Mouse (Mus musculus) adrenal gland, postnatal 36 days (tissue): ENCODE measurements around the gene Krtap4-6. TPM values are rescaled to one million over a fixed set of nuclear protein-coding genes. Genes with fewer than 3 reads are reported as not detected.
"Not testable (repeated sequence)": the region's sequence is repeated elsewhere in the genome, so short reads cannot be mapped to it uniquely, and the experiment has no call there.

Experiments used
- DNase-seq, 2 experiments: peaks; one replicate each; pipeline ENCODE4 v3.0.0; 2021; ENCODE audit warnings: mixed read lengths in 1 of 2
- long read RNA-seq, 2 experiments: library from polyadenylated mRNA; stranded (forward); transcript quantifications; one replicate each; pipeline ENCODE4 v2.0.0; 2021; ENCODE audit warnings: borderline sequencing depth in 2 of 2
- total RNA-seq, 2 experiments: library from RNA; stranded (reverse); gene quantifications; 2 replicates each; pipeline ENCODE4 v1.2.3; 2021

The Krtap4-6 gene
- total RNA-seq = not detected
- long read RNA-seq, experiment 1 = 0 reads
- long read RNA-seq, experiment 2 = 0 reads

DNA sequence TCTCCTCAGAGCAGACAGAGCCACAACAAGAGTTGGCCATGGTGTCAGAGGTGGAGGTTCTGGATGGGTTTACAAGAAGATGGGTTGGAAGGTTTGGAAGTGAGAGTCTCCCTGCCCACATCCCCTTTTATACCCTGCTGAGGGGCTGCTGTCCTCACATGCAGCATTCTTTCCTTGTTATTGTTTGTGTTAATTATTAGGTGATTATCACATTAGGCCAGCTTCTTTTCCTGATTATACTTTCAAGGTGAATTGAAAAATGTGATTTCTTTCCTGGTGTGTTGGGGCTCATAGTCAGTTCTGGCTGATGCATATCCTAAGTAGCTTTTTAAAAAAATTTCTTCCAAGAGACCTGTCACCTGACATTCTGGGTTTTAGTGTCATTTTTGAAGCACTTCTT lies at the start of gene Krtap4-6:
TSS of gene Krtap4-6 (minus strand) at position 101 of the 400 bp plus-strand sequence.
- DNase-seq = no peak

DNA sequence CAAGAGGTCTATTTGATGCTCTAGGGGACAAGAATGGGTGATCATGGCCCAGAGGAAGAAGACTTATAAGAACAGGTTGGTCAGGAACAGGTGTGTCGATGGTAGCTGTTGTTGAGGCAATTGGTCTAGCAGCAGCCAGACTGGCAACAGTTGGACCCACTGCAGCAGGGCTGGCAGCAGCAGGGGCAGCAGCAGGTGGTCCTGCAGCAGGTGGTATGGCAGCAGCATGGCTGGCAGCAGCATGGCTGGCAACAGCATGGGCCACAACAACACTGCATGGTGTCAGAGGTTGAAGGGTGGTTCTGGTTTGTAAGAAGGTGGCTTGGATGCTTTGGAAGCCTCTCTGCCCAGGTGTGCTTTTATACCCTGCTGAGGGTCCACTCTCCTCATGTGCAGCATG lies 24.7 kb upstream of the Krtap4-6 start, which contains the start of gene Gm14190:
TSS of gene Gm14190 (minus strand) at position 278 of the 400 bp plus-strand sequence.
- DNase-seq = no peak

DNA sequence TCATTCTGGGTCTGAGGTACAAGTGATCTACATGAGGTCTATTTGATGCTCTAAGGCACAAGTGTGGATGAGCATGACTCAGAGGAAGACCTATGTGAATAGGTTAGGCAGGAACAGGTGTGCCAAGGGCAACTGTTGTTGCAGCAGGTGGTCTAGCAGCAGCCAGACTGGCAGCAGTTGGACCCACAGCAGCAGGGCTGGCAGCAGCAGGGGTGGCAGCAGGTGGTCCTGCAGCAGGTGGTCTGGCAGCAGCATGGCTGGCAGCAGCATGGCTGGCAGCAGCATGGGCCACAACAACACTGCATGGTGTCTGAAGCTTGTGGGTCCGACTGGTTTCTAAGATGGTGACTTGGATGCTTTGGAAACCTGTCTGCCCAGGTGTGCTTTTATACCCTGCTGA lies 19.5 kb upstream of the Krtap4-6 start:
- not testable (repeated sequence) for DNase-seq

DNA sequence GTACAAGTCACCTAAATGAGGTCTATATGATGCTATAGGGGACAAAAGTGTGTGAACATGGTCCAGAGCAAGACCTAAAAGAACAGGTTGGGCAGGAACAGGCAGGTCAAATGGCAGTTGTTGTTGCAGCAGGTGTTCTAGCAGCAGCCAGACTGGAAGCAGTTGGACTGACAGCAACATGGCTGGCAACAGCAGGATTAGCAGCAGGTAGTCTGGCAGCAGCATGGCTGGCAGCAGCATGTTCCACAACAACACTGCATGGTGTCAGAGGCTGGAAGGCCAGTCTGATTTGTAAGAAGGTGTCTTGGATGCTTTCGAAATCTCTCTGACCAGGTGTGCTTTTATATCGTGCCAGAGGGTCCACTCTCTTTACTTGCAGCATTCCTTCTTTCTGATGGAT lies 17.7 kb upstream of the Krtap4-6 start:
- DNase-seq = no peak

DNA sequence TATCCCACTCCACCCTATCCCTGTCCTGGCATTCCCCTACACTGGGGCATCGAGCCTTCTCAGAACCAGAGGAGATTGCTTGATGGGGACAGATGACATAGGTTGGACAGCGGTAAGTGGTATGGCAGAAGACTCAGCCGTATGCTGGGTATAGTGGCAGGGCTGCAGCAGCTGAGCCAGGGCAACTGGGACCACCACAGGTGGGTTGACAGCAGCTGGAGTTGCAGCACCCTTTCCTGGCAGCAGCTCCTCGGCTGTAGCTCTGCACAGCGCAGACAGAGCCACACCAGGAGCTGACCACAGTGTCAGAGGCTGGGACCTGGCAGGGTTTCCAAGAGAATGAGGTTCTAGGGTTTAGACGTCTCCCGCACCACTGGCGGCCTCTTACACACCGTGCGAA lies 3.0 kb downstream of the Krtap4-6 start:
- no peak for DNase-seq

DNA sequence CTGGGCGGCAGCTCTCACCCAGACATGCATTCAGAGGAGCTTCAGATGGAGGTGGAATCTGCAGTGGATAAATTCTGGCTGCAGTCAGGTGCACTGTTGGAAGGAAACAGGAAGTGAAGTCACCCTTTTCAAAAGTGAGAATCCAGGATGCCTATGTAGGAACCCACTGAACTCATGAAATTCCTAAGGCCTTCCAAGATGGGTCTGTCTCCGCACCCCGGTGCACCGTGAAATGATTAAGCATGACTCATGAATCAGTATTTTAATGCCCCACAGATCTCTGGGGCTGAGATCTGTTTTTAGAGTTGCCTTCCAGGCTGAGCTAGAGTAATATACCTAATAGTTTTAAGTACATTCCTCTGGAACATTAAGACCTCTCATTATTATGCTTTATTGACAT lies 6.5 kb downstream of the Krtap4-6 start:
- no peak for DNase-seq

DNA sequence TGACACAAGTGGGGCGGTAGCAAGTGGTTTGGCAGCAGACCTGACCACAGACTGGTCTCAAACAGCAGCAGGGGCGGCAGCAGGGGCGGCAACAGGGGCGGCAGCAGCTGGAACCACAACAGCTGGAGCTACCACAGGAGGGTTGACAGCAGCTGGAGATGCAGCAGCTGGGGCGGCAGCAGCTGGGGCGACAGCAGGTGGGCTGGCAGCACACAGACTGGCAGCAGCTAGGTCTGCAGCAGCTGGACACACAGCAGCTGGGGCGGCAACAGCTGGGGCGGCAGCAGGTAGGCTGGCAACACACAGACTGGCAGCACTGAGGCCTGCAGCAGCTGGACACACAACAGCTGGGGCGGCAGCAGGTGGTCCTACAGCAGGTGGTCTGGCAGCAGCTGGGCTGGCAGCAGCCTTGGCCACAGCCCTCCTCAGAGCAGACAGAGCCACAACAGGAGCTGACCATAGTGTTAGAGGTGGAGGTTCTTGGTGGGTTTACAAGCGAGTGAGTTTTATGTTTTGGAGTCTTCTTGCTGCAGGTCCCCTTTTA lies 7.2 kb downstream of the Krtap4-6 start, which contains the start of gene Gm11563:
TSS of gene Gm11563 (minus strand) at position 494 of the 544 bp plus-strand sequence.
- not testable (repeated sequence) for DNase-seq

DNA sequence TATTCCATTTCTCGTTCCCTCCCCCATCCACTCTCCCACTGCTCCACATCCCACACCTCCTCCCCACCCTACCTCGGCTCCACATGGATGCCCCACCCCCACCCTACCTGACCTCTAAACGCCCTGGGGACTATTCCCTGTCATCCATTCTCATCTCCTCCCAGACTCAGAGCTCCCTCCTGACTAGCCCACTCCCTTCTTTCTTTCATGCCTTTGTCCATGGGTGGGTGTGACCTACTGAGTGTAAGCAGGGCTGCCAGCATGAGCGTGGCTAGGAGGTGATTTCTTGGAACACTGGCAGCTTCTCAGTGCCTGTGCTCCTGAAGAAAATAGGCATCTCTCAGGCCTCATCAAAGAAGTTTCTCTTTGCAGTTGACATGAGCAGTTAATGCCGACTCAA lies 8.7 kb downstream of the Krtap4-6 start:
- no peak for DNase-seq

DNA sequence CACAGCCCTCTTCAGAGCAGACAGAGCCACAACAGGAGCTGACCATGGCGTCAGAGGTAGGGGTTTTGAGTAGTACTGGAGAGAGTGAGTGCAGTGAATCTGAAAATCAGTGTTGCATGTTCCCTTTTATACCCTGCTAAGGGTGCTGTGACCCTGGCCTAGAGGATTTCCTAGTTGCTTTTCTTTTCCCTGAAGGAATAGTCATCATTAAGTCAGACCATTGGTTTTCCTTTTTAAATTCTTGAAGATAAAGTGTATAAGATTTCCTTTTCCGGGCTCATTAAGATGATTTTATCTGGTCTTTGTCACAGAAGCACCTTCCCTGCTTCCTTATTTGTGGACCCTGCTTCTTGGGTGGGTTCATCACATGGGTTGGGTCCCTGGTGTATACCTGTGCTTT lies 15.6 kb downstream of the Krtap4-6 start, which contains the start of gene Gm11555:
TSS of gene Gm11555 (minus strand) at position 101 of the 400 bp plus-strand sequence.
- no peak for DNase-seq

DNA sequence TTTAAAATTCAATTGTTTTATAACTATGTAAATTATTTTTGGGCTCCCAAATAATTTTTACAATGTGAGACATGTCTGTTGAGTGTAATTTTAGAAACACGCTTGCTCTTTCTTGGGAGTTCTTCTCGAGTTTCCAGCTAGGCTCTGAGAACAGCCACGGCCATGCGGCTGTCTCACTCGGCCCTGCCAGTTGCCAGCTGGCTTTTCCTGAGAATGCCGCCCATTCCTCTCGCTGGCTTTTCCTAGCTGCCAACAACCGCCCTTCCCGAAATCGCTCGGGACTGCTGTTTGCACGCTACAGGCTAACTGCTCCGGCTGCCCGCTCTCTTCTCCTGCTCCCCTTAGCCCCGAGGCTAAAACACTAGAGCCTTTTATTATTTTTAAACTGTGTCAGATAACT lies 19.3 kb downstream of the Krtap4-6 start:
- DNase-seq = no peak

DNA sequence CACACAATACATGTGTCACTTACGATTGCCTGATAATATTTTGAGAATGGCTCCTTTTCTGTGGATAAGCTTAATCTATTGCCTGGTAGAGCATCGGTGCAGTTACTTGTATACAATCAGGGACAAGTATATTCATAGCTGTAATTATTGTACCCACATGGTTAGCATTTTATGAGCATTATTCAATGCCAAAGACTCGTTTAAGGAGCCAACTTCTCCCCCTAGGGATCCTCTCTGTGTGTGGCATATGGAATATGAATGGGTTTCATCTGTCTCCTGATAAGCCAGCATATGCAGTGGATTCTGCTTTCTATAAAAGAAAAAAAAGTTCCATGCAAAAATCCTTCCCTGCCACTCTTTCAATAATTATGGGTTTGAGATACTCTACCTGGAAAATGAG lies 21.4 kb downstream of the Krtap4-6 start:
- no peak for DNase-seq

DNA sequence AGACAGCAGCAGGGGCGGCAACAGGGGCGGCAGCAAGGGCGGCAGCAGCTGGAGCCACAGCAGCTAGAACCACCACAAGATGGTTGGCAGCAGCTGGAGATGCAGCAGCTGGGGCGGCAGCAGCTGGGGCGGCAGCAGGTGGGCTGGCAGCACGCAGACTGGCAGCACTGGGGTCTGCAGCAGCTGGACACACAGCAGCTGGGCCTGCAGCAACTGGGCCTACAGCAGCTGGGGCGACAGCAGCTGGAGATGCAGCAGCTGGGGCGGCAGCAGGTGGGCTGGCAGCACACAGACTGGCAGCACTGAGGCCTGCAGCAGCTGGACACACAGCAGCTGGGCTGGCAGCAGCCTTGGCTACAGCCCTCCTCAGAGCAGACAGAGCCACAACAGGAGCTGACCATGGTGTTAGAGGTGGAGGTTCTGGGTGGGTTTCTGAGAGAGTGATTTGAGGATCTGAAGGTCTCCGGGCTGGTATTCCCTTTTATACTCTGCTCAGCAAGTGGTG lies 22.1 kb downstream of the Krtap4-6 start, which contains the start of gene Krtap4-7:
TSS of gene Krtap4-7 (minus strand) at position 455 of the 505 bp plus-strand sequence.
- DNase-seq = not testable (repeated sequence)

DNA sequence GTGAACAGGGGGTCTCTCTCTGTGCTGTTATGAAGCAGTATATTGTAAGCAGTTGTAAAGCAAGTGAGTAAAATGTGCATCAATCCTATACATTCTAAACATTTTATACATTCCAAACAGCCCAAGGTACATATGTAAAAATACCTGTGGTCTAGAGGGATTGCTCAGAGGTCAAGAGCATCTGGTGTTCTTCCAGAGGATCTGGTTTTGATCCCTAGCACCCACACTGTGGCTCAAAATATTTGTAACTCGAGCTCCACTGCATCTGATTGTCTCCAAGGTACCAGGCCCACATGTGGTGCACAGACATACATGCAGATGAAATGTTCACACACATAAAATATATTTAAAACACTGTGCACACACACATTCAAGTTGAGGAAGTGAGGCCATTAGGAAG lies 24.8 kb downstream of the Krtap4-6 start:
- no peak for DNase-seq

DNA sequence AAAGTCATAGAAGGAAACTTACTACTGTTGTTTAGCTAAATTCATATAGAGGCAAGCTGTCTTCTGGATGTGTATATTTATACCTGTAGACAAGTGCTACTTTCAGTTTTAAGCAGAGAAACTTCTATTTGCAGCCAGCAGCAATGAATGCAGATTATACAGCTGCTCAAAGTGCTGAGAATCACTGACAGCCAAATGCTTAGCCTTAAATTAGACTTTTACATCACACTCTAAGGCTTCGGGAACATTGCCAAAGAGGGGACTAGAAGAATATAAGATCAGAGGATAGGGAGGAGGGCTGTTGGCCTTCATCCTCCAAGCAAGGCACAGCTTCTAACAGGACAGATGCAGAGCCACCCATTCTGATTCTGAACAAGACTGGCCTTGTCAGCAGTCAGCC lies 28.7 kb downstream of the Krtap4-6 start:
- DNase-seq = no peak

DNA sequence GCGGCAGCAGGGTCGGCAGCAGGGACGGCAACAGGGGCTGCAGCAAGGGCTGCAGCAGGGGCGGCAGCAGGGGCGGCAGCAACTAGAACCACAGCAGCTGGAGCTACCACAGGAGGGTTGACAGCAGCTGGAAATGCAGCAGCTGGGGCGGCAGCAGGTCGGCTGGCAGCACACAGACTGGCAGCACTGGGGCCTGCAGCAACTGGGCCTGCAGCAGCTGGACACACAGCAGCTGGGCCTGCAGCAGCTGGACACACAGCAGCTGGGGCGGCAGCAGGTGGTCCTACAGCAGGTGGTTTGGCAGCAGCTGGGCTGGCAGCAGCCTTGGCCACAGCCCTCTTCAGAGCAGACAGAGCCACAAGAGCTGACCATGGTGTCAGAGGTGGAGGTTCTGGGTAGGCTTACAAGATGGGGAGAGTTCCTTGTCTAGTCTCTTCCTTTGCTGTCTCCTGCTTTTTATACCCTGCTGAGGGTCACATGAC lies 31.1 kb downstream of the Krtap4-6 start, which contains the start of gene Krtap4-2:
TSS of gene Krtap4-2 (minus strand) at position 432 of the 482 bp plus-strand sequence.
- DNase-seq = no peak

DNA sequence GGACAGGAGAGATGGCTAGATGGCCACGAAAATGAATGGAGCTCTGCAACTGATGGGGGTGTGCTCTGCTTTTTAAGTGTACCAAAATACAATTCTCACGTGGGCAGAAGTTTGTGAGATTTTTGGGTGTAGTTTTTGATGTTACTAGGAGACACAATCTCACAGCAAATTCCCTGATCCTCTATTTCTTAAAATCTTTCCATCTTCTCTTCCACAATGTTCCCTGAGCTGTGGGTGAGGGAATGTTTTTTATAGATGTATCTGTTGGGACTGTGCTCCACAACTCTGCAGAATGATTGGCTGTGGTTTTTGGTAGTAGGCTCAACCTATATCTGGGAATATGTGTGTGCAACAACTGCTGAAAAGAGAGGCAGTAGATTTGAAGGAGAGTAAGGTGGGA lies 32.5 kb downstream of the Krtap4-6 start:
- no peak for DNase-seq

DNA sequence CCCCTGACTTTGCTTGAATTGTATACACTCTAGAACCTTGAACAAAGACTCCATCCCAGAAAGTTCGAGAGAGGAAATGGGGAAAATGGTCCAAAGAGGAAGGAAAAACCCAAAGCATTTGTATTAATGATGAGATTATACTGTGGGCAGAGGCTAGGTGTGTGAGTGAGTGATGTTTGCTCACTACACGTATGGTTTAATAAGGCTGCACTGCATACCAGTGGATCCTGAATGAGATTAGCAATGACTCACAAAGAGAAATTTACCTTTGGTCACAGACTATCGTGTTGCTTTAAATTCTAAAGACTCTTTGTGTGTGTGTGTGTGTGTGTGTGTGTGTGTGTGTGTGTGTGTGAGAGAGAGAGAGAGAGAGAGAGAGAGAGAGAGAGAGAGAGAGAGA lies 34.9 kb downstream of the Krtap4-6 start:
- DNase-seq = no peak

DNA sequence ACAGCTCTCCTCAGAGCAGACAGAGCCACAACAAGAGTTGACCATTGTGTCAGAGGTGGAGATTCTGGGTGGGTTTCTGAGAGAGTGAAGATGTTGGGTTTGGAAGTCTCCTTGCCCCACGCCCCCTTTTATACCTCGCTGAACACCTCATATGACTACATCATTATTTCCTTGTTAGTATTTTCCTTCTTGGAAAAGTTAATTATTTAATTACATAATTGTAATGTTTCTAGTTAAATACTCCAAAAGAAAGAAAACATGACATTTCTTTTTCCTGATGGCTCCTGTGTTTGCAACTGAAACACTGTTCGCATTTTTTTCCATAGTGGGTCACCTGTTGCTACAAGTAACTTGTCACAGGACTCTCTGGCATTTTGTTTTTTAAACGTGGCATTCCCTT lies 37.6 kb downstream of the Krtap4-6 start, which contains the start of gene Krtap4-1:
TSS of gene Krtap4-1 (minus strand) at position 101 of the 400 bp plus-strand sequence.
- no peak for DNase-seq

DNA sequence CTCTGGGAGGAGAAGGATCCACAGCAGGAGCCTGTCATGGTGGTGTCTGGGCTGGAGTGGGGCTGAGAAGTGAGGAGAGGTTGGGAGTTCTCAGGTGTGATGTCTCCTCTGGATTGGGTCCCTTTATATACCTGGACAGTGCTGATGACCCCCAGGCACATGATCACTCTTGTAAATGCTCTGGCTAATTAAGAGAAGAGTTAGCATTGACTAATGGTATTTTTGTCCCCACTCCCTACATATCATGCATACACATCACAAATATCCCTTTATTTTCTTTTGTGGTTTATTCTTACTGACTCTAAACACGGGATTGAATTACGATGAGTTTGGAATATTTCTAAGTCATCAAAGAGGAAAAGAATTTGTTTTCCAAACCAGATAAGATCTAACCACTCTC lies 45.4 kb downstream of the Krtap4-6 start, which contains the start of gene Gm11562:
TSS of gene Gm11562 (minus strand) at position 101 of the 400 bp plus-strand sequence.
- DNase-seq = no peak
